Mouse (Mus musculus) bone marrow macrophage, adult 2 months (primary cell): Measurements from ENCODE around the gene Upk2. TPM values are rescaled to one million over a fixed set of nuclear protein-coding genes. Genes with fewer than 3 reads are reported as not detected.

Experiments used
- H3K27ac ChIP-seq: 2 replicates; pipeline ENCODE4 v1.5.1; 2012; ENCODE audit warnings: low read depth, low read length; ENCODE audit not compliant: insufficient read depth
- H3K4me1 ChIP-seq: 2 replicates; pipeline ENCODE4 v1.6.1; 2012; ENCODE audit warnings: low read length; ENCODE audit not compliant: control insufficient read depth, insufficient read depth
- H3K4me3 ChIP-seq: 2 replicates; pipeline ENCODE4 v1.5.1; 2012; ENCODE audit warnings: mild to moderate bottlenecking, low read length, moderate library complexity; ENCODE audit not compliant: insufficient read depth
- CTCF ChIP-seq: IDR thresholded peaks from 2 replicates; pipeline ENCODE4 v1.5.1; 2012; ENCODE audit warnings: low read depth, mild to moderate bottlenecking, low read length, moderate library complexity
- POLR2A ChIP-seq: IDR thresholded peaks from 2 replicates; pipeline ENCODE4 v1.6.1; 2012; ENCODE audit warnings: mild to moderate bottlenecking, low read depth, low read length, borderline replicate concordance
- polyA plus RNA-seq: library from polyadenylated mRNA; stranded (reverse); fragments of >200 nt; gene quantifications from 2 replicates; pipeline ENCODE4 v1.2.4, GENCODE M21; 2012; ENCODE audit not compliant: missing spikeins, insufficient read depth, insufficient read length

The Upk2 gene
- polyA plus RNA-seq, 1 experiment, result not detected

- Histone ChIP-seq H3K27ac (no peak overlapping the region), H3K4me3 (no peak overlapping the region)
Observed at GRCm38 (mm10) chr9:44496803-44497461, 42.2 kb upstream of the Upk2 start.

DNA sequence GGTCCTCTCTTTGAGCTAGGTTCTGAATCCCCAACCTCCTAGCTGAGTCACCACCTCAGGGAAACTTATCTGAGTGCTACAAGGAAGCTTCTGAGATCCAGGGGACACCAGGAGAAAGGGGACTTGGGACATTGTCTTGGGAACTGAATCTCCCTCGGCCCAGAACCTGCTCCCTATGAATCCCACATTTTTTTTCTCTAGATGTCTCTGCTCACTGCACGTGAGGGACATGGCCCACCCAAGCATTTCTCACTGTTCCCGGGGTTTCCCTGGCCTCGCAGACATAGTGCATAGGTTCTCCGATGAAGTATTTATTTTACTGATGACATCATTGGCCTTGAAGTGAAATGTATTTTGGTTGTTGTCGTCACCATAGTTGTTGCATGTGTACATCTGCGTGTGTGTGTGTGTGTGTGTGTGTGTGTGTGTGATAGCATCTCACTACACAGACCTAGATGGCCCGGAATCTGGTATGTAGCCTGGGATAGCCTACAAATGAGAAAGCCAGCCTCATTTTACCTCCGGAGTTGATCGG lies 41.1 kb upstream of the Upk2 start:
- no peak for TF ChIP-seq POLR2A
- TF ChIP-seq CTCF, result no peak
- Histone ChIP-seq H3K27ac (no peak overlapping the region), H3K4me3 (no peak overlapping the region), H3K4me1 (peaks cover 26% of the 10 kb centered on the region)

More at GRCm38 (mm10) chr9:44496803-44497461, 42.2 kb upstream of the Upk2 start:
- peaks cover 26% of the 10 kb centered on the region for H3K4me1 ChIP-seq
- no peak for TF ChIP-seq POLR2A
- no peak for TF ChIP-seq CTCF

GRCm38 (mm10) chr9:44494863-44495809 lies 40.4 kb upstream of the Upk2 start:
- Histone ChIP-seq H3K4me1 (peaks cover 26% of the 10 kb centered on the region), H3K4me3 (no peak overlapping the region), H3K27ac (no peak overlapping the region)
- no peak for TF ChIP-seq POLR2A
- TF ChIP-seq CTCF, result no peak

DNA sequence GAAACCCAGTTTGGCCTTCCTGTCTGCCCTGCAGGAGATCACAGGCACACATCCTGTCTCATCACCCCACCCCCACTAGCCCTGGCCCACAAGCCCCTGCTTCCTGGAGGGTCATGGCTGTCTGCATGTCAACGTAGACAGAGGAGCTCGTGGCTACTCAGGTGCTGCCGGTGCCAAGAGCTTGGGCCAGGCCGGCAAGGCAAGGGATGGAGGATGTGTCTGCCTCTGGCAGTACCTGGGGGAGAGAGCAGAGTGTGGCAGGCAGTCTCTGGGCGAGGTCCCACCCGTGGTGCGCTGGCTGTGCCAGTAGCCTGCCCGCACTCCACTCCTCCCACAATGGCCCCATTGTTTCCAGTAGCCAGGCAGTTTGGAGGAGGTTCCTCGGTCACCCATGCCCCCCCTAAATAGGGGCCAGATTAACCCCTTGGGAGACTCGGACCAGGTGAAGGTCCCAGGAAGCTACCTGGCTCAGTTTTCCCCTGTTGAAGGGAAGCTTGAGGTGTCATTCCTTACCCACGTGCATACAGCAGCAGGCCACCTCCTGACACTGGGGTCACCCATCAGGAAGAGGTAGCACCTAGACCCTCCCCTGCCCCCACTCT lies 39.6 kb upstream of the Upk2 start:
- no peak for TF ChIP-seq POLR2A
- no peak for TF ChIP-seq CTCF
- peaks cover 26% of the 10 kb centered on the region for H3K4me1 ChIP-seq
- no peak overlapping the region for H3K4me3 ChIP-seq
- H3K27ac ChIP-seq, result no peak overlapping the region

GRCm38 (mm10) chr9:44492631-44493461 lies 38.1 kb upstream of the Upk2 start:
- H3K4me1 ChIP-seq, result peaks cover 32% of the 10 kb centered on the region
- H3K4me3 ChIP-seq, result no peak overlapping the region
- TF ChIP-seq POLR2A (no peak), CTCF (no peak)
- H3K27ac ChIP-seq, result peak overlapping the region; percentile 54

- peaks cover 34% of the 10 kb centered on the region for H3K4me1 ChIP-seq
- TF ChIP-seq CTCF (no peak), POLR2A (no peak)
- H3K27ac ChIP-seq, result no peak overlapping the region
- H3K4me3 ChIP-seq, result no peak overlapping the region
Observed at GRCm38 (mm10) chr9:44491351-44491750, 36.6 kb upstream of the Upk2 start.

DNA sequence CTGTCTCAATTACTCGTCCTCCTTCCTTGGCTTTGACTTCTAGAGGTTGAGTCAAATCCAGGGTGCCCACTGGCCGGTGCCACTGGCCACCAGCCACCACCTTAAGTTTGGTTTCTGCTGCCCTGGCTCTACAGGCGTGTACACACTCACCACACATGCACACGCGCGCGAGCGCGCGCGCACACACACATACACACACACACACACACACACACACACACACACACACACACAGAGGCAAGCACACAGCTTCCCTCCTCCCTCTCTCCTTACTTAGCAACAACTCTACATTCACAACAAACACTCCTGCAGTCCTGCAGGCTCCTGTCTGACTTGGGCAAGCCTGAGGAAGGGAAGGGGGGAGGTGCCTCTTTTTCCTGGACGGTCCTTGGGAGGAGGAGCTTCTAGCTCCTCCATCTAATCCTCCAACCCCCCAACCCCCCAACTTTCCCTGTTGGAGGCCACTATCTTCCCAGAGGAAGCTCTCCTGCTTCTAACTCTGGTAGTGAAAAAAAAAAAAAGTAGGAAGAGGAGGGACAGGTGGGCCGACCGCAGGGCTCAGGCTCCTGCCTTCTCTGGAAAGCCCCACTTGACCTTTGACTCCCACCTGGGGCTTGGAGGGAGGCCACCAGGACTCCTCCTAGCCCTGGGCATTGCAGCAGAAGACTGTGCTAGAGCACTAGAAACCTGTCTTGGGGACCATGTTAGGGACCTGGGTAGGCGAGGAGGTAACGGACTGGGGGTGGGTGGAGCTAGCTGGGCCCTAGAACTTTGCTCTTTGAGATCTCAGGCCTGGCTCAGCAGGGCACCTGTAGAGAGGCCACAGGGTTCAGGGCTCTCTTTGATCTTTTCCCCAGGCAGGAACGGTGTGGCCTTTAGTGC lies 35.6 kb upstream of the Upk2 start:
- Histone ChIP-seq H3K27ac (no peak overlapping the region), H3K4me3 (no peak overlapping the region), H3K4me1 (peaks cover 35% of the 10 kb centered on the region)
- TF ChIP-seq CTCF (no peak), POLR2A (no peak)

GRCm38 (mm10) chr9:44489651-44490085 lies 34.9 kb upstream of the Upk2 start:
- H3K4me3 ChIP-seq, result no peak overlapping the region
- no peak overlapping the region for H3K27ac ChIP-seq
- H3K4me1 ChIP-seq, result peaks cover 32% of the 10 kb centered on the region
- no peak for TF ChIP-seq CTCF
- no peak for TF ChIP-seq POLR2A
